Mouse (Mus musculus) limb, embryonic 14.5 days (tissue): ENCODE measurements around the gene 3110082I17Rik. TPM values are rescaled to one million over a fixed set of nuclear protein-coding genes. Genes with fewer than 3 reads are reported as not detected.

Experiments
- ATAC-seq: fragments of 200-750 bp; cut with Nextera tagmentation; 2 replicates; pipeline ENCODE4 v1.8.0; 2017; ENCODE audit warnings: low read depth, moderate number of reproducible peaks, moderate TSS enrichment; ENCODE audit not compliant: low FRiP score
- DNase-seq: peaks from one replicate; pipeline ENCODE4 v3.0.0-alpha.2; 2015; ENCODE audit warnings: low spot score
- H3K27ac ChIP-seq: fragments of 300-500 bp; sonication (generic); replicated peaks from 2 replicates; pipeline ENCODE4 v1.5.1; 2014; ENCODE audit warnings: low read depth, mild to moderate bottlenecking, low read length, moderate library complexity, mixed read lengths
- H3K27me3 ChIP-seq: fragments of 300-500 bp; sonication (generic); 2 replicates; pipeline ENCODE4 v1.6.1; 2014; ENCODE audit warnings: low read length, mixed read lengths; ENCODE audit not compliant: control insufficient read depth, insufficient read depth
- H3K36me3 ChIP-seq: fragments of 300-500 bp; sonication (generic); 2 replicates; pipeline ENCODE4 v1.6.1; 2014; ENCODE audit warnings: mild to moderate bottlenecking, low read length, moderate library complexity, mixed read lengths; ENCODE audit not compliant: control insufficient read depth, insufficient read depth
- H3K4me1 ChIP-seq: fragments of 300-500 bp; sonication (generic); 2 replicates; pipeline ENCODE4 v1.6.1; 2014; ENCODE audit warnings: antibody characterized with exemption, low read length, mixed read lengths; ENCODE audit not compliant: control insufficient read depth, insufficient read depth
- H3K4me2 ChIP-seq: fragments of 300-500 bp; sonication (generic); replicated peaks from 2 replicates; pipeline ENCODE4 v1.6.1; 2014; ENCODE audit warnings: low read depth, mild to moderate bottlenecking, low read length, moderate library complexity; ENCODE audit not compliant: severe bottlenecking
- H3K4me3 ChIP-seq: fragments of 300-500 bp; sonication (generic); replicated peaks from 2 replicates; pipeline ENCODE4 v1.5.1; 2014; ENCODE audit warnings: low read length
- H3K9ac ChIP-seq: fragments of 300-500 bp; sonication (generic); 2 replicates; pipeline ENCODE4 v1.6.1; 2014; ENCODE audit warnings: mild to moderate bottlenecking, low read depth, low read length, moderate library complexity; ENCODE audit not compliant: severe bottlenecking
- H3K9me3 ChIP-seq: fragments of 300-500 bp; sonication (generic); 2 replicates; pipeline ENCODE4 v1.6.1; 2016; ENCODE audit warnings: low read length; ENCODE audit not compliant: control insufficient read depth
- POLR2A ChIP-seq: fragments of 200-500 bp; IDR thresholded peaks from 2 replicates; pipeline ENCODE4 v1.8.0; 2012; ENCODE audit warnings: inconsistent platforms, mild to moderate bottlenecking, moderate library complexity, borderline replicate concordance; ENCODE audit not compliant: insufficient read depth, insufficient read length; ENCODE audit errors: extremely low read depth
- WGBS: fragments of 180-500 bp; shearing (Covaris S2); extraction: QIAGEN DNeasy Blood & Tissue Kit; methylation state at CpG from one replicate; pipeline ENCODE4 v1.1.7; 2014; 5-methylcytosine and 5-hydroxymethylcytosine counted together
- polyA plus RNA-seq, 2 experiments: library from polyadenylated mRNA; depleted of rRNA in 1 of 2; stranded (reverse) in 1 of 2; unstranded in 1 of 2; fragments of >200 nt; fragmentation: Nextera tagmentation in 1 of 2; extraction: Ambion mirVana in 1 of 2; gene quantifications; 2 replicates each; pipeline versions ENCODE4 v1.2.1 to v1.2.3; 2012 to 2014

The 3110082I17Rik gene
- polyA plus RNA-seq, 2 experiments: 23.2 to 27.9 TPM

DNA sequence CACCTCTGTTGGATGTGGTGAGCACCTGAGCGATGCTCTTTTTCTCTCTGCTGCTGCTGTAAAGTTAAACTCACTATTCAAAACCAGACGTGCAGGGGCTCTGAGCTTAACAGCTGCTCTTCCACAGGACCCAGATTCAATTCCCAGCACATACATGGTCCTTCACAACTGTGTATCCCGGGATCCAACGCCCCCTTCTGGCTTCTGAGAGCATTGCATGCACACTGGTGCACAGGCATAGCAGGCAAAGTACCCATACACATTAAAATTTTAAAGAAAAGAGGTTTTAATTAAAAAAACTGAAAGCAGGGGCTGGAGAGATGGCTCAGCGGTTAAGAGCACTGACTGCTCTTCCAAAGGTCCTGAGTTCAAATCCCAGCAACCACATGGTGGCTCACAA lies 36.6 kb upstream of the 3110082I17Rik start:
- DNase-seq (no peak), ATAC-seq (no peak)
- Histone ChIP-seq H3K9ac (no peak overlapping the region), H3K36me3 (no peaks in the 10 kb centered on the region), H3K4me1 (no peaks in the 10 kb centered on the region; the same call in 1 of the 2 replicates), H3K27me3 (no peaks in the 10 kb centered on the region), H3K9me3 (no peaks in the 10 kb centered on the region), H3K4me2 (no peak overlapping the region), H3K4me3 (no peak overlapping the region), H3K27ac (no peak overlapping the region)
- no peak for TF ChIP-seq POLR2A
- 47% methylated on average over 5 of the region's 5 CpGs for WGBS

GRCm38 (mm10) chr5:139495019-139495669 lies 34.8 kb upstream of the 3110082I17Rik start:
- no peaks in the 10 kb centered on the region; the same call in 1 of the 2 replicates for H3K4me1 ChIP-seq
- peak overlapping the region; percentile 15; the same call in 1 of the 2 replicates for H3K4me2 ChIP-seq
- DNase-seq: peak; percentile 53
- H3K36me3 ChIP-seq: no peaks in the 10 kb centered on the region
- H3K9ac ChIP-seq: 0 out of 2 replicates have a peak overlapping the region, but pooled peaks have one; percentile 7
- no peak overlapping the region for H3K27ac ChIP-seq
- H3K27me3 ChIP-seq: no peaks in the 10 kb centered on the region
- WGBS: 13% methylated on average over 22 of the region's 22 CpGs
- no peaks in the 10 kb centered on the region for H3K9me3 ChIP-seq
- no peak overlapping the region for H3K4me3 ChIP-seq
- peak; percentile 30; the same call in 1 of the 2 replicates for ATAC-seq
- TF ChIP-seq POLR2A: no peak

DNA sequence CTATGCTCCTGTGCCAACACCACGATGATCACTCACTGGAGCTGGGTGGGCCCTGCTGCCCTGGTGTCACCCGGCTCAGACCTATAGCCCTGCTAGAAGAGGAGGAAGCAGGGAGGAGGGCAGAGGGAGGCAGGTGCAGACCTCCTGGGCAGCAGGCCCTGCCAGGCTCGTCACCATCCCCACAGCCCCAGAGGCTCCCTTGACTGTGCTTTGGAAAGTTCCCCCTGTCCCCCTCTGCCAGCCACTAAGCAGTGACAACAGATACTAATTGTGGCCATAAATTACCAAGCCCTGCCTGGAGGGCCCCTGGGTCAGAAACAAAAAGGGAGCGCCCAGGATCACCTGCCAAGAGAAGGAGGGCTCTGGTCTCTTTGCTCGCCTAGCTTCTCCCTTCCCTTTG lies 33.4 kb upstream of the 3110082I17Rik start:
- TF ChIP-seq POLR2A: no peak
- H3K9ac ChIP-seq: no peak overlapping the region
- H3K27me3 ChIP-seq: no peaks in the 10 kb centered on the region
- ATAC-seq (no peak), DNase-seq (no peak)
- no peak overlapping the region for H3K4me2 ChIP-seq
- 26% methylated on average over 5 of the region's 5 CpGs for WGBS
- H3K36me3 ChIP-seq: no peaks in the 10 kb centered on the region
- no peaks in the 10 kb centered on the region for H3K9me3 ChIP-seq
- no peaks in the 10 kb centered on the region; the same call in 1 of the 2 replicates for H3K4me1 ChIP-seq
- H3K27ac ChIP-seq: no peak overlapping the region
- no peak overlapping the region for H3K4me3 ChIP-seq

DNA sequence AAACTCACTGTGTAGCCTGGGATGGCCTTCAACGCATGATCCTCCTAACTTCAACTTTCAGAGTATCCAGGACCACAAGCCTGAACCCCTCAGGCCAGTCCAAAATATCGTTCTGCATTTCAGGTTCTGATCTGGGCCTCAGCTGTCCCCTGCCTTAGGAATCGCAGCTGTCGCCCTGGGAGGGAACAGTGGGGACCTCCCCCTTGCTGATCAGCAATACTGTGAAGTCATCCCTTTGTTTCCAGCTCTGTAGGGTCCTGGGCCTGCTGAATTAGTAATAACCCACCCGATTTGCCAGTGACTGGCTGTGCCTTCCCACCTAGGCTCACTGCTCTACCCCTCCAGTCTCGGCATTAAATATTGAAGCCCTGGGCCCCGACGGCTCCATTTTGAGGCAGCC lies 31.0 kb upstream of the 3110082I17Rik start:
- no peak; the same call in 1 of the 2 replicates for ATAC-seq
- no peak for TF ChIP-seq POLR2A

GRCm38 (mm10) chr5:139490131-139490530 lies 29.8 kb upstream of the 3110082I17Rik start:
- TF ChIP-seq POLR2A: no peak
- H3K9me3 ChIP-seq: no peaks in the 10 kb centered on the region
- no peak overlapping the region for H3K27ac ChIP-seq
- no peaks in the 10 kb centered on the region for H3K27me3 ChIP-seq
- 87% methylated on average over 11 of the region's 11 CpGs for WGBS
- no peak overlapping the region for H3K9ac ChIP-seq
- no peak overlapping the region for H3K4me2 ChIP-seq
- ATAC-seq (no peak), DNase-seq (no peak)
- H3K4me1 ChIP-seq: no peaks in the 10 kb centered on the region; the same call in 1 of the 2 replicates
- H3K36me3 ChIP-seq: no peaks in the 10 kb centered on the region
- H3K4me3 ChIP-seq: no peak overlapping the region

More for the DNA sequence above, 31.0 kb upstream of the 3110082I17Rik start:
- Histone ChIP-seq H3K27ac (no peak overlapping the region), H3K9me3 (no peaks in the 10 kb centered on the region), H3K4me1 (no peaks in the 10 kb centered on the region; the same call in 1 of the 2 replicates), H3K36me3 (no peaks in the 10 kb centered on the region), H3K4me2 (no peak overlapping the region), H3K9ac (no peak overlapping the region), H3K27me3 (no peaks in the 10 kb centered on the region), H3K4me3 (no peak overlapping the region)
- no peak for DNase-seq
- 69% methylated on average over 8 of the region's 8 CpGs for WGBS
